16 mouse cellular contexts compared by ENCODE assay signal in the genomic region with DNA sequence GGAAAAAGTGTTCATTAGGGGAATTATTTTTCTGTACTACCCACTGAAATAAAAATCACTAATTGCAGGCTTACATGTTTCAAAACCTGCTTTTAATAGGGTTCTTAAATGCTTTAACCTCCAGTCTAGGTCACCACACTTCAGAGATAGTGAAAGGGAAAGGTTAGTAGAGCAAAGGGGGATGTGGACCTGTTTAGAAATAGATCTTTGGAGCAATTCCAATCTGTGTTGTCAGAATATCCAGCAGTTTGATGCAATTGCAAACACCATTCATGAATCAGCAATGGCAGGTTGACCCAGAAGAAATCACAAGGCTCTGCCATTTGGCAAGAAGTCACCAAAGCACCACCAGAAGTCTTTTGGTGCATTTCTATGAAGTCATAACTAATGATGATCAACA.
"Had no signal": no experiment of that assay in that cellular context is flagged by ENCODE, and none has a peak within 500 bp of the region (broad histone marks: within the 10 kb centered on the region; RNA-seq: fewer than 3 reads in every experiment).

No protein-coding gene starts in this region.

- H3K4me2 ChIP-seq: neural tube, embryonic 13.5 days; neural tube, embryonic 15.5 days; stomach, embryonic 15.5 days had no signal

- DNase-seq: retina, postnatal 1 day; right cerebral cortex, adult 18-20 months; right cerebral cortex, postnatal 14 days; right cerebral cortex, postnatal 25 days; right cerebral cortex, postnatal 4 days; spleen, adult 18-20 months; thymus, adult 18-20 months; thymus, adult 2 months; thymus, postnatal 14 days; thymus, postnatal 25 days; thymus, postnatal 36 days; thymus, postnatal 4 days had no signal

- H3K9ac ChIP-seq: neural tube, embryonic 13.5 days; neural tube, embryonic 15.5 days; stomach, embryonic 15.5 days had no signal

- H3K4me1 ChIP-seq: neural tube, embryonic 13.5 days; neural tube, embryonic 15.5 days; stomach, embryonic 15.5 days had no signal

- H3K9me3 ChIP-seq: neural tube, embryonic 13.5 days; neural tube, embryonic 15.5 days; stomach, embryonic 15.5 days had no signal

- H3K36me3 ChIP-seq: neural tube, embryonic 13.5 days; neural tube, embryonic 15.5 days; stomach, embryonic 15.5 days had no signal

- H3K27ac ChIP-seq: neural tube, embryonic 13.5 days; neural tube, embryonic 15.5 days; stomach, embryonic 15.5 days; stomach, postnatal 0 days had no signal

- H3K27me3 ChIP-seq: neural tube, embryonic 13.5 days; neural tube, embryonic 15.5 days; stomach, embryonic 15.5 days had no signal

- H3K4me3 ChIP-seq: neural tube, embryonic 13.5 days; neural tube, embryonic 15.5 days; stomach, embryonic 15.5 days had no signal
